Mouse (Mus musculus): ENCODE measurements around the gene Rxylt1. TPM values are rescaled to one million over a fixed set of nuclear protein-coding genes. Genes with fewer than 3 reads are reported as not detected.

Rxylt1 gene
- total RNA-seq, 2 experiments from 2014 or later = 33.5 to 40.2 TPM

DNA sequence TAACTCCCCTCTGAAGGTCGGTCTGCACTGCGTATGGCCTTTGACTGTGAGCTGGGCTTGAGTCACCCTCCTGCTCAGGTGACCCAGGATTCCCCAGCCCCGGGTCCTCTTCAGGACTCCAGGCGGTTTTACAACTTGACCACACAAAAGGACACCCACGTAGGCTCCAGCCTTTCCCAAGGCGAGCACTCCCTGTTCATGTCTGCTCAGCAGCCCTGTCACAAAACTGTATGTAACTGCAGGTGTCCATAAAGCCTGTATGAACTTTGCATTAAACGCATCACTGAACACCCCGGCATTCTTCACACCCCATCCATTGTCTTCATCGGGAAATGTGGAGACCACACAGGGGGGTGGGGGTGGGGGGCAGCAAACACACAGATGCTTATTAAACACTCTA is 51.2 kb downstream of the Rxylt1 start:
- DNase-seq (ENCODE audit: low spot score in 2 of 2) = no peak

DNA sequence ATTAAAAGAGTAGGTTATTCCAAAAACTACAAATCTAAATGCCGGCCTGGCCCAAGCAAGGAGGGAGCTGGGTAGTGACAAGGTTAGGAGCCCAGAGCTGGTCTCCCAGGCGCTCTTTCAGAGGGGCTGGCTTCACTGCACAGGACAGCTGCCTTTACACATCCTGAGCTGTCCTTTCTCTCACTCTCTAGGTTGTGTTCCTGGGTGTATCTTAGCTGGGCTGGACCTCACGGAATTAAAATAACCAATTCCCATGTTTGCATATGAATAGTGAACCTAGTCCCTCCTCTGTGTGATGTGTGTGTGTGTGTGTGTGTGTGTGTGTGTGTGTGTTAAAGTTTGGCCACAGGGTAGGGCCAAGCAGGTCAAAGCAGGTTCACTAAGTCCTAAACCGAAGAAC is 52.2 kb downstream of the Rxylt1 start:
- DNase-seq (ENCODE audit: low spot score in 2 of 2) = no peak

GRCm38 (mm10) chr10:122040372-122040771 is 56.8 kb downstream of the Rxylt1 start:
- no peak for DNase-seq (ENCODE audit: low spot score in 2 of 2)

- DNase-seq (ENCODE audit: low spot score in 2 of 2) = no peak
These were observed 57.6 kb downstream of the Rxylt1 start for GRCm38 (mm10) chr10:122039566-122039965.

DNA sequence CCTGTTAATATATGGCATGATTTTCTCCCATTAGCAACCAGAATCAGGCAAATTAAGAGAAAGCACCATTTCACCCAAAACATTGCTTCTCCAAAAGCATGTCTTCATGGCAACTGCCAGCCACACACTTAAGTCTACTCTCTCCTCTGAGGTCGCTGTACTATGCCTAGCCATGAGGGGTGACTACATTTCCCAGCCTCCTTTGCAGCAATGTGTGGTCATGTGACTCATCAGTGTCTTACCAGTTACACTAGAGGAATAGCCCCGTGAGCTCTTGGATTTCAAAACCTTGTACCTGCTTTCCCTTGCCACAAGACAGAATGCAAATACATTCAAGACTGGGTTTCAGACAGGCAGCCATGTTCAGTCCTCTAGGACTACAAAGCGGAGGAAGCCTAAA is 58.6 kb downstream of the Rxylt1 start:
- DNase-seq (ENCODE audit: low spot score in 2 of 2) = no peak

- no peak for DNase-seq (ENCODE audit: low spot score in 2 of 2)
These were observed 63.9 kb downstream of the Rxylt1 start for GRCm38 (mm10) chr10:122033271-122033670.

DNA sequence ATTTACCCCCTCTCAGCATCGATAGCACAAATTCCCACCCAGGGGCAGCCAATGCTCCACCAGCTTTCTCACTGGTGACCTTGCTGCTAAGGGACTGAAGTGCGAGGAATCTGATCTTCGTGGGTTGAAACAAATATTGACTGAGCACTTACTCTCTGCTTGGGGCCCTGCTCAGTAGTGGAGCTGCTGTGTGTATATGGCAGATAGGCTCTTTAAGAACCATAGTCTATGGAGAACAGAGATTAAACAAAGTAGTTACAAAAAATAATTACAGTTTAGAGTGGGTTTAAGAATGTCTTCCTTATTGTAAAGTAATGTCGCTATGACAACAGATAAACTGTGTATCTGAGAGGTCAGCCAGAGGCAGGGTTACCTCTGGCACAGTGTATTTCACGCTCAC is 66.8 kb downstream of the Rxylt1 start:
- DNase-seq (ENCODE audit: low spot score in 2 of 2) = no peak

GRCm38 (mm10) chr10:122029738-122030137 is 67.4 kb downstream of the Rxylt1 start:
- DNase-seq (ENCODE audit: low spot score in 2 of 2) = no peak

Other genes starting within 250 kb of the Rxylt1 start
- gene Srgap1, start 50.1 kb downstream of the Rxylt1 start, total RNA-seq (2021) = 1 to 10 TPM; 6.9 to 8.7 TPM

Data from left cerebral cortex, adult 18-20 months (tissue).